Mouse (Mus musculus) left cerebral cortex, adult 2 months (tissue): ENCODE measurements around the gene Fam213b. TPM values are rescaled to one million over a fixed set of nuclear protein-coding genes. Genes with fewer than 3 reads are reported as not detected.
A peak's percentile ranks its signal among the peaks of the same experiment; 100 is the strongest.

Source experiments
- DNase-seq, 2 experiments: peaks; one replicate each; pipeline ENCODE4 v3.0.0; 2021 to 2022; ENCODE audit warnings: low spot score in 2 of 2, mixed read lengths in 1 of 2; ENCODE audit errors: extremely low spot score in 1 of 2
- H3K27ac ChIP-seq: fragments of 200-600 bp; 2 replicates; pipeline ENCODE4 v1.8.1; 2022
- H3K4me3 ChIP-seq: fragments of 200-600 bp; 2 replicates; pipeline ENCODE4 v1.8.1; 2022
- CTCF ChIP-seq: fragments of 200-600 bp; IDR thresholded peaks from 2 replicates; pipeline ENCODE4 v1.8.1; 2022; ENCODE audit warnings: antibody characterized with exemption, mild to moderate bottlenecking, moderate library complexity
- intact Hi-C: fragments of 180-260 bp; cut with DNase I; formaldehyde crosslinking; loops from one replicate; pipeline ENCODE4 v1.15.1; 2025
- total RNA-seq, 2 experiments: library from RNA; stranded (reverse); gene quantifications; 2 replicates each; pipeline ENCODE4 v1.2.3; 2021

Gene Fam213b
- total RNA-seq, 2 experiments from 2014 or later: 59.8 to 66.7 TPM

- peak overlapping the region; percentile 60 for H3K4me3 ChIP-seq
- peak; percentile 65 for TF ChIP-seq CTCF
- intact Hi-C loops: no loop called here
- peak; percentile 94 to 95 for DNase-seq
- peak overlapping the region; percentile 92 for H3K27ac ChIP-seq
Observed at GRCm38 (mm10) chr4:154855721-154856479, 43.0 kb downstream of the Fam213b start.

- peak overlapping the region; percentile 92; the same call in 1 of the 2 replicates for H3K27ac ChIP-seq
- DNase-seq: no peak
- intact Hi-C loops: no loop called here
- no peak for TF ChIP-seq CTCF
- peak overlapping the region; percentile 60 for H3K4me3 ChIP-seq
Observed at GRCm38 (mm10) chr4:154854676-154855345, 44.1 kb downstream of the Fam213b start.

GRCm38 (mm10) chr4:154853881-154854280 is 45.1 kb downstream of the Fam213b start:
- Histone ChIP-seq H3K4me3 (no peak overlapping the region), H3K27ac (no peak overlapping the region)
- TF ChIP-seq CTCF: no peak
- DNase-seq: no peak
- intact Hi-C loops: no loop called here

GRCm38 (mm10) chr4:154852696-154853095 is 46.2 kb downstream of the Fam213b start:
- no peak for DNase-seq
- H3K4me3 ChIP-seq: no peak overlapping the region
- no peak for TF ChIP-seq CTCF
- intact Hi-C loops: no loop called here
- H3K27ac ChIP-seq: no peak overlapping the region

Other genes with a start within 250 kb of the Fam213b start
- gene Actrt2, start 231.3 kb downstream of the Fam213b start, total RNA-seq: not detected
- gene Ttc34, start 61.7 kb downstream of the Fam213b start, total RNA-seq: 1 to 10 TPM; 2.1 to 3.5 TPM
- under 1 TPM; 0.41 to 0.84 TPM for gene Mmel1, start 29.6 kb downstream of the Fam213b start, total RNA-seq
- gene Tnfrsf14, start 29.4 kb upstream of the Fam213b start, total RNA-seq: 1 to 10 TPM; 1.3 to 1.5 TPM
- 10 to 100 TPM; 22.3 to 25.3 TPM for gene Hes5, start 61.8 kb upstream of the Fam213b start, total RNA-seq
- 10 to 100 TPM; 45.1 to 45.5 TPM for gene Pank4, start 65.0 kb upstream of the Fam213b start, total RNA-seq
- gene Plch2, start 157.6 kb upstream of the Fam213b start, total RNA-seq: 10 to 100 TPM; 83.4 to 90.2 TPM
- 10 to 100 TPM; 17.4 to 18.3 TPM for gene Pex10, start 167.9 kb upstream of the Fam213b start, total RNA-seq
- 10 to 100 TPM; 62.4 to 67.5 TPM for gene Rer1, start 187.2 kb upstream of the Fam213b start, total RNA-seq
- gene Morn1, start 187.4 kb upstream of the Fam213b start, total RNA-seq: 10 to 100 TPM; 10.6 to 11.2 TPM